Mouse (Mus musculus) hindbrain, embryonic 15.5 days (tissue): ENCODE data around the gene Foxd1. TPM values are rescaled to one million over a fixed set of nuclear protein-coding genes. Genes with fewer than 3 reads are reported as not detected.

Experiments
- ATAC-seq: fragments of 200-750 bp; cut with Nextera tagmentation; 2 replicates; pipeline ENCODE4 v1.8.0; 2017; ENCODE audit warnings: low read depth, moderate number of reproducible peaks, moderate TSS enrichment; ENCODE audit not compliant: low FRiP score
- H3K27ac ChIP-seq: fragments of 300-500 bp; sonication (generic); replicated peaks from 2 replicates; pipeline ENCODE4 v1.5.1; 2015; ENCODE audit warnings: mild to moderate bottlenecking, inconsistent platforms
- H3K27me3 ChIP-seq: fragments of 300-500 bp; sonication (generic); 2 replicates; pipeline ENCODE4 v1.6.1; 2015; ENCODE audit warnings: control low read depth, inconsistent platforms
- H3K36me3 ChIP-seq: fragments of 300-500 bp; sonication (generic); 2 replicates; pipeline ENCODE4 v1.6.1; 2015; ENCODE audit warnings: control low read depth, inconsistent platforms
- H3K4me1 ChIP-seq: fragments of 300-500 bp; sonication (generic); replicated peaks from 2 replicates; pipeline ENCODE4 v1.6.1; 2015; ENCODE audit warnings: control low read depth, inconsistent platforms
- H3K4me2 ChIP-seq: fragments of 300-500 bp; sonication (generic); 2 replicates; pipeline ENCODE4 v1.6.1; 2015; ENCODE audit warnings: moderate library complexity, mild to moderate bottlenecking, inconsistent platforms
- H3K4me3 ChIP-seq: fragments of 300-500 bp; sonication (generic); 2 replicates; pipeline ENCODE4 v1.5.1; 2015; ENCODE audit warnings: mild to moderate bottlenecking, inconsistent platforms
- H3K9ac ChIP-seq: fragments of 300-500 bp; sonication (generic); 2 replicates; pipeline ENCODE4 v1.6.1; 2015; ENCODE audit warnings: inconsistent platforms
- H3K9me3 ChIP-seq: fragments of 300-500 bp; sonication (generic); 2 replicates; pipeline ENCODE4 v1.6.1; 2016; ENCODE audit warnings: control low read depth, inconsistent platforms
- WGBS: fragments of 180-500 bp; shearing (Covaris S2); methylation state at CpG from one replicate; pipeline ENCODE4 v1.1.7; 2015; 5-methylcytosine and 5-hydroxymethylcytosine counted together
- polyA plus RNA-seq: library from polyadenylated mRNA; unstranded; fragments of >200 nt; fragmentation: Nextera tagmentation; extraction: Ambion mirVana; gene quantifications from 2 replicates; pipeline ENCODE4 v1.2.1, GENCODE M21; 2015

Gene Foxd1
- polyA plus RNA-seq, 1 experiment from 2014 or later, result 1.1 TPM

GRCm38 (mm10) chr13:98356973-98357425 lies 3.0 kb downstream of the Foxd1 start:
- no peaks in the 10 kb centered on the region for H3K36me3 ChIP-seq
- no peak for ATAC-seq
- 7% methylated on average over 6 of the region's 6 CpGs for WGBS
- H3K4me2 ChIP-seq, result no peak overlapping the region
- no peak overlapping the region for H3K4me3 ChIP-seq
- H3K27me3 ChIP-seq, result peaks cover 81% of the 10 kb centered on the region
- H3K9ac ChIP-seq, result no peak overlapping the region
- H3K9me3 ChIP-seq, result no peaks in the 10 kb centered on the region
- H3K27ac ChIP-seq, result no peak overlapping the region
- H3K4me1 ChIP-seq, result peaks cover 21% of the 10 kb centered on the region

DNA sequence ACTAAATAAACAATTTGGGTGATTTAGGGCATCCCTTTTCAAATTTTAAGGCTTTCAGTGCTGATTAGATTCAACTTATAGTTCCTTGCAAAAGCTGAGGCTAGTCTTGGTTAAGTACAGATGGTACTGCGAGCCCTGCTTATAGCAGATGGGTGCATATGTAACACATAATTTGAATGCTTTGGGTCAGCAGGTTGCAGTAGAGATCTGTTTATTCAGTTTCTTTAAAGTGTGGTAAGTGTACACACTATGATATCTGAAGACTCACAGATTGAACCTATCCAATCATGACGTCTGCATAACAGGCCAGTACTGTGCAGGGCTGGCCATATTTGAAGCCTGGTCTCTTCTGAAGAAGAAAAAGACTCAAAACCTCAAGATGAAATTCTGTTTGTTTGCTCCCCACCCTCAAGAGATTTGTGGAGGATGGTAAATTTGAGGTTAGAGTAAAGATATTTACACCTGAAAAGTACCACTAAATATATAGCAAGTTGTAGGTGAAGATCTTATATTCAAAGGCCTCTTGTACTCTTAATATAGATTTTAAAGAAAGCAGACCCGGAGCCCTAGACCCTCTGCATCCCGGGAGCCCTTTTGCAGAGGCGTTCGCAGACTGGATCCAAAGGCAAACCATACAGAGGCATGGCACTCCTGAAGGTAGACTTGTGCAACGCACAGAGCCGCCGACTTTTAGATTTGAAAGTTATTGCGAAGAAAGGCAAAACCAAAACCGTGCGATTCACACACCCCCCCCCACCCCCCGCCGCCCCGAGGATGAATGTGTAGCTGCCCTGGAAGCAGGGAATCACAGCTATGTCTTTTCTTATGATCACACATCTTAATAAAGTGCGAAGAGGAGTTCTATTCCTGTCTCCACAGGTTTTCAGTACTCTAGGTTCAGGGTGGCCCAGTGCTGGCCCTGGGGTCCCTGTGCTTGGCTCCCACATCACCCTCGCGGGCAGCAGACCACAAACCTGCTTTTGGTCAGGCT lies 3.7 kb downstream of the Foxd1 start:
- Histone ChIP-seq H3K4me1 (peaks cover 21% of the 10 kb centered on the region), H3K36me3 (no peaks in the 10 kb centered on the region), H3K27ac (no peak overlapping the region), H3K9me3 (0 out of 2 replicates have a peak, but pooled peaks cover 2% of the 10 kb centered on the region), H3K27me3 (peaks cover 81% of the 10 kb centered on the region), H3K9ac (no peak overlapping the region), H3K4me3 (no peak overlapping the region), H3K4me2 (peak overlapping the region; percentile 14; the same call in 1 of the 2 replicates)
- ATAC-seq, result no peak
- WGBS, result 2% methylated on average over 18 of the region's 18 CpGs

DNA sequence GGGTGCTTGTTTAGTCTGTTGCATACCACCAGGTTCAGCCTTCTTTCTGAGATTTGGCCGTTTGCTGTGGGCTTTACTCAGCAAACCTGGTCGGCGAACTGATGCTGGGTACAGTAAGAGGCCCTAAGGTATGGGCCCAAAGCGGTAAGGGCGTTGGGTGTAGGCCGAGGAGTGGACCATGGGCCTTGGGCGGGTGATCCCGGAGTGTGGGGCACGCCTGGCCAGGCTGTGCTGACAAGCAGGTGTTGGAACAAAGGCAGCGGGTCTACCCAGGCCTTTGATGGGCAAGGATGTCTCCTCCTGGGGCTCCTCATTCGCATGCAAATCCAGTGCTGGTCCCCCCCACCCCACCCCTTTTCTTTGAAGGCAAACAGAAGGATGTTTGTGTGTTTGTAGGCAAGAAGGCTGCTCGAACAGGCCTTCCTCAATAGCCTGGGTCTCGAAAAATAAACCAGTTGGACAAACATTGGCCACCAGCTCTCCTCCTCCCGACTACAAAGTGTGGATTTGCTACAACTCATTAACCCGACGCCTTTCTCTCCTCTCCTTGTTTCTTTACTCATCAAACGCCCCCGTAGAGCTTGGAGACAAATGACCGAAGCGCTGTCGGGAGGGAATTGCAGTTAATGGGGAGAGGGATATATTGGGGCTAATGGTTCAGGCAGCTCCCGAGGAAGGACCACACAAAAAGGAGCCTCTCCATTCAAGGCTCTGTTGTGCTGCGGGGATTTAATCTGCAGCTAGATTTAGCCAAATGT lies 4.6 kb downstream of the Foxd1 start:
- Histone ChIP-seq H3K4me2 (peak overlapping the region; percentile 14; the same call in 1 of the 2 replicates), H3K9me3 (0 out of 2 replicates have a peak, but pooled peaks cover 5% of the 10 kb centered on the region), H3K4me3 (no peak overlapping the region), H3K36me3 (no peaks in the 10 kb centered on the region), H3K4me1 (peaks cover 21% of the 10 kb centered on the region), H3K9ac (no peak overlapping the region), H3K27me3 (peaks cover 83% of the 10 kb centered on the region), H3K27ac (no peak overlapping the region)
- no peak for ATAC-seq
- 2% methylated on average over 23 of the region's 23 CpGs for WGBS

- no peak overlapping the region for H3K9ac ChIP-seq
- no peak overlapping the region for H3K27ac ChIP-seq
- 2% methylated on average over 6 of the region's 8 CpGs for WGBS
- H3K4me1 ChIP-seq, result peaks cover 14% of the 10 kb centered on the region
- 0 out of 2 replicates have a peak, but pooled peaks cover 5% of the 10 kb centered on the region for H3K9me3 ChIP-seq
- no peak overlapping the region for H3K4me2 ChIP-seq
- H3K36me3 ChIP-seq, result no peaks in the 10 kb centered on the region
- peaks cover 80% of the 10 kb centered on the region for H3K27me3 ChIP-seq
- no peak for ATAC-seq
- no peak overlapping the region for H3K4me3 ChIP-seq
Measured at GRCm38 (mm10) chr13:98359337-98359736, 5.3 kb downstream of the Foxd1 start.

DNA sequence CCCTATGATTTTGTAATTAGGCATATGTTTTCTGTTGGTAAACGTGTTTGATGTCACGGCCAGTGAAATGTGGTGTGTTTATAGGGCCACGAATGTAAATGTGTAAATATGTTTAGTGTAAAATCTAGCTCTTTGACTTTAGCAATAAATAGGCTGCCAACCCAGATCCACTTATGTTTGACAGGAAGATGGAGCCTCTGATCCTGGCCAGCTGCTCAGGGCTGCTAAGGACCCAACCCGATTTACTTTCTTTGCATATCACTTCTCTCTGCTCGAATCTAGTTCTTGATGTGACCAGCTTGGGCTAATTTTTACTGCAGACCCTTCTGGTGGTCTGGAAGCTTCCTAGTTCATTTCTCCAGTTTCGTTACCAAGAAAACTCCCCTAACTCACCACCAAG lies 6.3 kb downstream of the Foxd1 start:
- Histone ChIP-seq H3K4me1 (peaks cover 4% of the 10 kb centered on the region), H3K27ac (no peak overlapping the region), H3K4me3 (no peak overlapping the region), H3K4me2 (no peak overlapping the region), H3K36me3 (no peaks in the 10 kb centered on the region), H3K9me3 (0 out of 2 replicates have a peak, but pooled peaks cover 5% of the 10 kb centered on the region), H3K27me3 (peaks cover 81% of the 10 kb centered on the region), H3K9ac (no peak overlapping the region)
- 9% methylated on average over 6 of the region's 6 CpGs for WGBS
- no peak for ATAC-seq

GRCm38 (mm10) chr13:98361161-98361560 lies 7.1 kb downstream of the Foxd1 start:
- H3K27ac ChIP-seq, result no peak overlapping the region
- no peak for ATAC-seq
- WGBS, result 11% methylated on average over 5 of the region's 5 CpGs

DNA sequence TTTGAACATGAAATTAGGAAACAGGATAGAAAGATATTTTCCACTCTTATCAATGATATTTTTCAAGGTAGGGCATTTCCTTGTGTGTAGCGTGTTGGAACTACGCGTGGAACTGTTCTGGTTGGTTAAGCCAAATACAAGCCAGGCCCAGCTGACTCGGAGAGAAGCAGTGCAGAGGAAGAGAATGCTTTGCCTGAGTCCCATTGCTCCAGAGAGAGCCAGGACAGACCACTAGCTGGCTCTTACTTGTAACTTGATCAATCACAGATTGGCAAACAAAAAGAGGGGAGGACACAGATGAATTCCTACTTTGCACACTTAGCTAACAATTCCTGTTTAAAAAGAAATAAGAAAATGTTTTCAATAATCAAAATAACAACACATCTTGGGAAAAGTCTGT lies 9.0 kb downstream of the Foxd1 start:
- Histone ChIP-seq H3K4me1 (peaks cover 8% of the 10 kb centered on the region), H3K4me2 (no peak overlapping the region), H3K9me3 (0 out of 2 replicates have a peak, but pooled peaks cover 5% of the 10 kb centered on the region), H3K4me3 (no peak overlapping the region), H3K27ac (no peak overlapping the region), H3K9ac (no peak overlapping the region), H3K27me3 (peaks cover 81% of the 10 kb centered on the region), H3K36me3 (no peaks in the 10 kb centered on the region)
- WGBS, result 5% methylated on average over 4 of the region's 4 CpGs
- no peak for ATAC-seq

More at GRCm38 (mm10) chr13:98361161-98361560, 7.1 kb downstream of the Foxd1 start:
- peaks cover 5% of the 10 kb centered on the region for H3K4me1 ChIP-seq
- H3K9me3 ChIP-seq, result 0 out of 2 replicates have a peak, but pooled peaks cover 5% of the 10 kb centered on the region
- peaks cover 78% of the 10 kb centered on the region for H3K27me3 ChIP-seq
- no peaks in the 10 kb centered on the region for H3K36me3 ChIP-seq
- no peak overlapping the region for H3K4me3 ChIP-seq
- H3K4me2 ChIP-seq, result no peak overlapping the region
- H3K9ac ChIP-seq, result no peak overlapping the region

DNA sequence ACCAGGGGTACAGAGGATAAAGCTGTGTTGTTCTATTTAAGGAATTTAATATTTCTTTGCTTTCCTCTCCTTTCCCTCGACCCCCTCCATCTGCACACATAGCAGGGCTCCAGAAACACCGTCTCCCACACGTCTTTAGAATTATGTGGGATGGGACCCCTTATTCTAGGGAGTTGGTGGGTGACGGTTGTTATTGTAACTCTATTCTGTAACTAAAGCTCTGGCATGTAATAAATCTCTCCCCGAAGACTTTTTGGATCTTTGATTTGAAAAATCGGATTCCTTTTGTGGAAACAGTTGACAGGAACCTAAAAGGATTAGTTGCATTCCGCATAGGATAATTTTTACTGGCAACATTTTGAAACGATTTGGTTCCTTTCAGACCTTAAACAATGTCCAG lies 11.0 kb downstream of the Foxd1 start:
- Histone ChIP-seq H3K4me1 (peaks cover 8% of the 10 kb centered on the region), H3K36me3 (no peaks in the 10 kb centered on the region), H3K27me3 (peaks cover 83% of the 10 kb centered on the region), H3K4me2 (no peak overlapping the region), H3K27ac (no peak overlapping the region), H3K9ac (no peak overlapping the region), H3K9me3 (0 out of 2 replicates have a peak, but pooled peaks cover 5% of the 10 kb centered on the region), H3K4me3 (no peak overlapping the region)
- ATAC-seq, result no peak
- WGBS, result 1% methylated on average over 8 of the region's 8 CpGs

- no peak for ATAC-seq
- Histone ChIP-seq H3K36me3 (no peaks in the 10 kb centered on the region), H3K4me2 (peak overlapping the region; percentile 36), H3K27me3 (peaks cover 80% of the 10 kb centered on the region), H3K27ac (no peak overlapping the region), H3K4me3 (peak overlapping the region; percentile 22), H3K4me1 (peaks cover 8% of the 10 kb centered on the region), H3K9ac (no peak overlapping the region), H3K9me3 (0 out of 2 replicates have a peak, but pooled peaks cover 5% of the 10 kb centered on the region)
- WGBS, result under 1% methylated on average over 52 of the region's 52 CpGs
Measured at GRCm38 (mm10) chr13:98365766-98366421, 11.9 kb downstream of the Foxd1 start.

GRCm38 (mm10) chr13:98366469-98367275 lies 12.6 kb downstream of the Foxd1 start:
- Histone ChIP-seq H3K9me3 (0 out of 2 replicates have a peak, but pooled peaks cover 5% of the 10 kb centered on the region), H3K4me1 (peaks cover 8% of the 10 kb centered on the region), H3K9ac (no peak overlapping the region), H3K27ac (no peak overlapping the region), H3K4me2 (peak overlapping the region; percentile 36), H3K36me3 (no peaks in the 10 kb centered on the region), H3K4me3 (0 out of 2 replicates have a peak overlapping the region, but pooled peaks have one; percentile 6), H3K27me3 (peaks cover 81% of the 10 kb centered on the region)
- 2% methylated on average over 43 of the region's 43 CpGs for WGBS
- no peak for ATAC-seq

DNA sequence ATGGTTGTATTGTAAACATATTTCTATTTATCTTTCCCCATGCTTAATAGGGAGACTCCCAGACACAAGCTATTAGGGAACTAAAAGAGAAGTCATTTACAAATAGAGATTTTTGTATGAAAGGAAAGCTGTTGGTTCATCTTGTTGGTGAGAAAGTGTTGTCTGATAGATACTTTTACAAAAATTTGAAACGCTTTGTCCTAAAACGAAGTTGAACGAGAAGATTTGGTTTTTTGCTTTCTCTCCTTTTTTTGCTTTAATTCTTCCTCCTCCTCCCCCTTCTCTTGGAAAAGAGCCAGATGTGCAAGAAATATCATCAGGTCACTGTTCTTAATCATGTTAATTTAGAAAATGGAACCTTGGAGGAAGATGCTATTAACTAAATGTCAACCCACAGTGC lies 13.6 kb downstream of the Foxd1 start:
- Histone ChIP-seq H3K9me3 (0 out of 2 replicates have a peak, but pooled peaks cover 5% of the 10 kb centered on the region), H3K36me3 (no peaks in the 10 kb centered on the region), H3K9ac (no peak overlapping the region), H3K4me3 (no peak overlapping the region), H3K4me1 (peaks cover 8% of the 10 kb centered on the region), H3K27ac (no peak overlapping the region), H3K4me2 (no peak overlapping the region), H3K27me3 (peaks cover 82% of the 10 kb centered on the region)
- no peak for ATAC-seq
- WGBS, result 12% methylated on average over 3 of the region's 3 CpGs
